Mouse (Mus musculus): Measurements from ENCODE around the gene Olfr1427.
"Not testable (repeated sequence)": the region's sequence is repeated elsewhere in the genome, so short reads cannot be mapped to it uniquely, and the experiment has no call there.

Gene Olfr1427

GRCm38 (mm10) chr19:12103234-12103633 is at the start of gene Olfr1427:
Gene Olfr1427 (minus strand): TSS chr19:12103334.
- DNase-seq (ENCODE audit: low read depth, low spot score): no peak

GRCm38 (mm10) chr19:12145452-12145851 is 42.3 kb upstream of the Olfr1427 start:
- DNase-seq (ENCODE audit: low read depth, low spot score): peak; percentile 3

DNA sequence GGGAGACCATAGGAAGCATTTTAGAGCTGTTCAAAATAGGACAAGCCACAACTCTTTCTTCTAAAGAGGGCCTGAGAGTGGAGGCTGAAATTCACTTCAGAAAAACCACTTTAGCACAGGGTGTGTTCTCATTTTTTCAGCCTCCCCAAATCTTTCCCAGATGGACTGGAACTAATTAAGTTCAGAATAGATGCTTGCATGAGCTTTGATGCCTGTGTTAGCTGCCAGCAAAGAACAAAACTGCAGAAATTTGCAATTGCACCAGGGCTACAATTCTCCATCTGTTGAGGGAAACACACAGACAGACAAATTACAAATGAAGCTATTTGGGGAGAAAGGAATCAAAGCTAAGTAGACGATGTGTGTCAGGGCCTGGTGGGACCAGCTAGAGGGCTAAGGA is 40.2 kb upstream of the Olfr1427 start:
- peak; percentile 25 for DNase-seq (ENCODE audit: low read depth, low spot score)

DNA sequence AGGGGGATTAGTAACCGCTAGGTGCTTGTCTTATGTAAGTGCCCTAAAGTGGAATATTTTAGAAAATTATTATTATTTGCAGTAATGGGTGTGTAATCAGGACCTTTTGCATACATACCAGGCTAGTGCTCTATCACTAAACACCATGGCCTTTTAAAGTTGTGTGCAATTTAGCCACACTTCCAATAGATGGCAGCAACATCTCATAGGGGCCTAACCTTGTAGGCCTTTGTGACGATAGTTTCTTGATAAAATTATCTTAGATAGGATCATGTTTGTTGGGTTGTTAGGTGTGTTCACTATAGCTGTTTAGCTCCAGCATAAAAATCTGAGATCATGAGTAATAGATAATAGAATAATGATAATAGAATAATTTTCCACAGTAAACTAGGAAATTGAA is 31.2 kb upstream of the Olfr1427 start:
- peak; percentile 4 for DNase-seq (ENCODE audit: low read depth, low spot score)

GRCm38 (mm10) chr19:12123103-12123502 is 20.0 kb upstream of the Olfr1427 start, which contains the start of gene Olfr76:
Gene Olfr76 (minus strand): TSS chr19:12123203.
- DNase-seq (ENCODE audit: low read depth, low spot score): no peak

GRCm38 (mm10) chr19:12116464-12116863 is 13.3 kb upstream of the Olfr1427 start:
- no peak for DNase-seq (ENCODE audit: low read depth, low spot score)

DNA sequence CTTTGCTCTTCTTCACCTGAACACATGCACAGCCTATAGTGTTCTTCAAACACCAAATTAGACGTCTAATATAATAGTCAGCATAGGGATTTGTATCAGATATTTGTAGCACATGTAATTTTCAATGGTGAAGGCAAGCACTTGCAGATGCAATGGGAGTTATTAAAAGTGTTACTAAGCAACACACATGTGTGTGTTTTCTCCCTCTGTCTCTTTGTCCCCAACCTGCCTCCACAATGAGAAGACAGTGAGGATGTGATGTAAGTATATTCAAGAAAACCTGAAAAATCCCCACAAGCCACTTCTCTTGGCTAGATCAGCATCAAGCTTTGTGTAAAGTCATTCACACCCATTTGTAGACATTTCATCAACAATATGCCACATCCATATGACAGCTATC is 12.7 kb upstream of the Olfr1427 start, which contains the start of gene Olfr1428:
Gene Olfr1428, minus strand, starts transcription at position 101 of the 400 bp plus-strand sequence.
- no peak for DNase-seq (ENCODE audit: low read depth, low spot score)

DNA sequence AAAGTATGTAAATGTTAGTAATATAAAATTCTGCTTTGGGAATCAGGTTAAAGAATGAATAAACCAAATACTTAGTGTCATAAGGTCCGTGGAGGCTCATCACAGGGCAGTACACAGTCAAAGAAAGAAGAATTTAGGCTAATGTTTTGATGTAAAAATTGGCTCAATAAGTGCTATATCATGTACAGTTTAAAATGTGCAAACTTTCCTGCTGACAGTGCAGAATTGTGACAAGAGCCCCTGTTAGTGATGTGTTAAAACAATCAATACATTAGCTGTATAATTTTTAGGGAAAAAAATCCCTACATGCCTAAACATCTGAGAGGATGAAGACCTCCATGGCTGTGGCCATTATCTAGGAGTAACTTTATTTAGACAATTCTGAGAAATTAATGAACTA is 10.7 kb upstream of the Olfr1427 start:
- DNase-seq (ENCODE audit: low read depth, low spot score): no peak

DNA sequence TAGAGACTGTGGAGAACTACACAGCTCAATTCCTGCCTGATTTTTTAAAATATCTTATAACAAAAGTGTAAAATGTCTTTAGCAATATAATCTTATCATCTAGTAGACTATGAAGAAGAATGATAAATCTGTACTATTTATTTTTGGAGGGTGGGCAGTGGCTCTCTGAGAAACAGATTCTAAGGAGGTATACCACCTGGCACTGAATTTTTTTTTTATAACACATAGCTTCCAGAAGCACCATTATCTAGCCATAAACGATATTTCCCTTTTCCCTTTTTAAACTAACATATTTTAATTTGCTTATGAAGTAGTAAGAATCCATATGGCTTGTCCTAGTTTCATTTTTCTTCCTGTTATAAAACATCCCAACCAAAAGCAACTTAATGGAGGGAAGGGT is 1.4 kb upstream of the Olfr1427 start:
- DNase-seq (ENCODE audit: low read depth, low spot score): no peak

GRCm38 (mm10) chr19:12091913-12092312 is 11.2 kb downstream of the Olfr1427 start, which contains the start of gene Olfr1426:
Gene Olfr1426 (minus strand): TSS chr19:12092013.
- DNase-seq (ENCODE audit: low read depth, low spot score): no peak

- not testable (repeated sequence) for DNase-seq (ENCODE audit: low read depth, low spot score)
These were observed 25.5 kb downstream of the Olfr1427 start, which contains the start of gene Olfr1425 for GRCm38 (mm10) chr19:12077631-12078030. Gene Olfr1425 (minus strand): TSS chr19:12077731.

GRCm38 (mm10) chr19:12069546-12069945 is 33.6 kb downstream of the Olfr1427 start:
- DNase-seq (ENCODE audit: low read depth, low spot score): not testable (repeated sequence)

DNA sequence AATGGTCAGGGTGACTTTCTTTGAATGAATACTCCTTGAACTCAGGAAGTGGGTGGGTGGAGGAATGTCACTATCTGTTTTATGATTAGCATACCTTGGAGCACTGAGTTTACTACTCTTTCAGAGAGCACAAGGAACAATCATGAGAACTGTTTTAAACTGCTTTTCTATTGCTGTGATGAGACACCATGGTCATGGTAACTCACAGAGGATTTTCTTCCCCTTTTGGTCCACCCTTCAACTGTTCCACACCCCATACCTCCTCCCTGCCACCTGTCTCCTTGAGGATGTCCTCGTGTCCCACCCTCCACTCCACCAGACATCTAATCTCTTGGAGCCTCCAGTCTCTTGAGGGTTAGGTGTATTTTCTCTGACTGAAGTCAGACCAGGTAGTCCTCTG is 35.3 kb downstream of the Olfr1427 start:
- DNase-seq (ENCODE audit: low read depth, low spot score): not testable (repeated sequence)

DNA sequence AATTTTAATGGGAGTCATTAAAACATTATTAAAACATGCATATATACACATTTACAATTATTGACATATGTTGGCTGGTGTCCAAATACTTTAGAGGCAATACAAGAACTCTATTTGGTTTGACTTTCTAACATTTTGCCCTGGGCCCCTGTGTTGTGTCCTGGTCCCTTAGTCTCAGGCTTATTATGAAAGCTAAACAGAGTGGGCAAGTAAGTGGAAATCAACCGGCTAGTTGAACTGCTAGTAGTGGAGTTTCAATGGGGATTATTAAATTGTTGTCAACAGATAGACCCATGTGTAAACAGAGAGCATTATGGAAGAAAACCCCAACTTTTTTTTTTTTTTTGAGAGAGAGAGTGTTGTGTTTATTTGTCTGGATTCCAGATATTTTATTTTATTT is 40.6 kb downstream of the Olfr1427 start, which contains the start of gene Olfr1424:
Gene Olfr1424, minus strand, starts transcription at position 101 of the 400 bp plus-strand sequence.
- not testable (repeated sequence) for DNase-seq (ENCODE audit: low read depth, low spot score)
